Mouse (Mus musculus) thymus, adult 2 months (tissue): ENCODE results near the gene B9d2.

Experiments used
- CTCF ChIP-seq: fragments of 200-500 bp; IDR thresholded peaks from 2 replicates; pipeline ENCODE4 v1.5.1; 2012; ENCODE audit warnings: mild to moderate bottlenecking, control low read depth, low read length, moderate library complexity, borderline replicate concordance; ENCODE audit not compliant: control insufficient read depth, poor library complexity, insufficient read depth; ENCODE audit errors: extremely low read depth
- POLR2A ChIP-seq: fragments of 200-500 bp; IDR thresholded peaks from 2 replicates; pipeline ENCODE4 v1.6.1; 2012; ENCODE audit warnings: mild to moderate bottlenecking, low read length, control low read depth, moderate library complexity; ENCODE audit not compliant: control insufficient read depth, poor library complexity, insufficient read depth; ENCODE audit errors: extremely low read depth

GRCm38 (mm10) chr7:25657785-25658184 is 22.8 kb upstream of the B9d2 start:
- TF ChIP-seq POLR2A = no peak
- no peak for TF ChIP-seq CTCF
